Mouse (Mus musculus): Measurements from ENCODE around the gene Gm29776.

- no peak for TF ChIP-seq CTCF (IDR thresholded peaks at IDR 0.05; ENCODE audit: insufficient read depth, low read length)
- TF ChIP-seq POLR2A (IDR thresholded peaks at IDR 0.05; ENCODE audit: borderline replicate concordance, extremely low read depth, low read depth, low read length): no peak
These were observed 33.6 kb upstream of the Gm29776 start for GRCm38 (mm10) chr14:54732206-54732605.

Data from lung, adult 2 months (tissue).